Mouse (Mus musculus) spleen, adult 12 weeks (tissue): Measurements from ENCODE around the gene Gadd45a.

Experiments
- DNase-seq: peaks from one replicate; pipeline ENCODE4 v3.0.0; 2022; ENCODE audit warnings: low spot score

The Gadd45a gene

DNA sequence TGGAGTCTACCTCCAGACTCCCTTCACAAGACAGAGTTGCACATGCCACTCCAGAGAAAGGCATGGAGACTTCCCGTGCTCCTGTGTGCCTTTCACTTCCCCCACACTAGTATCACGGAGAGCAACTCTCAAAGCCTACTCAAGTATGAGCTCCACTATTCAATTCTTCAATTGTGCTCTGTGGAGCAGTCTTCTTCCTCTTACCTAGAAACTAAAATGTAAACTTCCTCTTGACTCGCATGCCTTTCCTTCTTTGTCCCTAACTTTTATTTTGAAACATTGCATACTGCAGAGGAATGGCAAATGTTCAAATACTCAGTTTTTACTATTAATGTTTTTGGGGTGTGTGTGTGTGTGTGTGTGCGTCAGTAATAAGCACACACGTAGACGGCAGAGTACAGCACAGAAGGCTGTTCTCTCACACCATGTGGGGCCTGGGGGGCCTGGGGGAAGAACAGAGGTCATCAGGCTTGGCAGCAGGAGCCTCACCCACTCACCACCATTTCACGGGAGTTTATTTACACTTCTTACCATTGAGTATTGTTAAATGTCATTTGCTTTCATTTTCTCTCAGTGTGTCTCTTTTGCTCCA, 20.6 kb downstream of the Gadd45a start:
- DNase-seq: no peak

DNA sequence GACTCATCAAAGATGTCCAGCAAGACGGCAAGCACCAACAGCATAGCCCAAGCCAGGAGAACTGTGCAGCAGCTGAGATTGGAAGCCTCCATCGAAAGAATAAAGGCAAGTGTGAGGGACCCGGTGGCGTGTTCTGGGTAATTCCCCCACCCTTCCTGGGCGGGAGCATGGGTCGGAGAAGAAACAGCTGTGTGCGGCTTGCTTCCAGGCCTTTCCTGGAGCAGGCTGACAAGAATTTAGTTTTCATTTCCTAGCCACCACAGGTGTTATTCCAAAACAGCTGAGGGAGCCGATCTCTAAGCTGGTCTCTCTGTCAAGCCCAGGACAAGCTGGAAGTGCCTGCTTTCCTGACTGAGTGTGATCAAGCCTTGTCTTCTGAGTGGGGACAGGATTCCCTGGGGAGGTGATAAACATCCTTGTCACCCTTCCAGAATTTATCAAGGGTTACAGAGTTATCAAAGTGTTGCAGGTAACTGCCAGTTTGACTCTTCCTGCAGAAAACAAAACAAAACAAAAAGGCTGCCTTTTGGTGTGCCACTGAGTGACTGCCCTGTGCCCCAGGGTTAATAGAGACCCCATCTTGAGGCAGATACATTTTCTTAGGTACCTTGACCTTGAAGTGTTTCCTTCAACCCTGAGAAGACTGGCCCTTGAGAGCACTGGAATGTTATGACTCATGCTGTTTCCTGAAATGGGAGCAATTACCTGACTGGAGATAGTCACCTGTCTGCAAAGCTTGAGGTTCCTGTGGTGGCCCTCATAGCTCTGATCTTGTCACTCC, 21.3 kb downstream of the Gadd45a start:
- no peak for DNase-seq

DNA sequence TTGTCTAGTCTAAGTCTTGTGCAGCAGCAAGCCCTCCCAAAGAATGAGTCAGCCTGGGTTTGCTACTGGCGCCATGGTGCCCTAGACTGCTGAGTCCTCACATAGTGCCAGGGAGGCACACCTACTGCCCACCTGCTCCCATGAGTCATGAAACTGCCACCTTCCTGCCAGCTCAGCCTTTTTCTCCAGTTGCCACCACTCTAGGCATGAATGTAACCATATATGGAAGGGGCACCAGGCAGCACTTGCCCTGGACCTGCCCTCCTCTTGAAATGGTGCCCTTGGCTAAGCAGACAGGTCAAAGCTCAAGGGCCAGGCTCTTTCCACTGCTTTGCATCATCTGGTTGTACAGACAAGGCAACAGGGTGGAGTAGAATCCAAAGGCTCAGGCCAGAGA, 22.6 kb downstream of the Gadd45a start:
- no peak for DNase-seq

DNA sequence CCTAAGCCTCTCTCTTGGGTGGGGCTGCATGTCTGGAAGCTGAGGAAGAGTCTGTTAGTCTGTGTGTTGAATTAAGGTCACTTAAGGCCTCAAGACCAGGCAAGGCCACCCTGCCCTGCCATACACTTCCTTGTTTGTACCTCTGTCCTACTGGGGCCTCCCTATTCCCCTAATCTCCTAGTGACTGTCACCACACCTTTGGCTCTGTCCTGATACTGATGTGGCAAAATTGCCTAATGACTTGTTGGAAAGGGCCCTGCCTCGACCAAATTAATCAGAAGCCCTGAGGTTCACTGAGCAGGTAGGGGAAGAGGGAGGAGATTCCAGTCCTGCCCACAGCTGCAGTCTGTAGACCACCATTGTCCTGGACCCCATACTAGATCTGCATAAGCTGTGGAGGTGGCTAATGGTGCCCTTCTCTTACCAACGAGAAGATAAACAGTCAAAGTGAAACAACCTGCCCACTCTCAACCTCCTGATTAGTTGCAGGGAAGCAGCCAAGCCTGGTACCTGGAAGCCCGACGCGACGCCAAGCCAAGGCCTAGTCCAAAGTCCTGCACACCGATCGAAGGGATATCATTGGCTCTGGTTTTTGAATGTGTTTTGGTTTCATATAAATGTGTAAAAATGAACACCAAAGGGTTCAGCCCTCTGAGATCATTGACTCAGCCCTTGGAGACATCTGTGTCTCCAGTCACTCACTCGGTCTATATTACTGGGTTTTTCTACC, 23.1 kb downstream of the Gadd45a start:
- DNase-seq: no peak

DNA sequence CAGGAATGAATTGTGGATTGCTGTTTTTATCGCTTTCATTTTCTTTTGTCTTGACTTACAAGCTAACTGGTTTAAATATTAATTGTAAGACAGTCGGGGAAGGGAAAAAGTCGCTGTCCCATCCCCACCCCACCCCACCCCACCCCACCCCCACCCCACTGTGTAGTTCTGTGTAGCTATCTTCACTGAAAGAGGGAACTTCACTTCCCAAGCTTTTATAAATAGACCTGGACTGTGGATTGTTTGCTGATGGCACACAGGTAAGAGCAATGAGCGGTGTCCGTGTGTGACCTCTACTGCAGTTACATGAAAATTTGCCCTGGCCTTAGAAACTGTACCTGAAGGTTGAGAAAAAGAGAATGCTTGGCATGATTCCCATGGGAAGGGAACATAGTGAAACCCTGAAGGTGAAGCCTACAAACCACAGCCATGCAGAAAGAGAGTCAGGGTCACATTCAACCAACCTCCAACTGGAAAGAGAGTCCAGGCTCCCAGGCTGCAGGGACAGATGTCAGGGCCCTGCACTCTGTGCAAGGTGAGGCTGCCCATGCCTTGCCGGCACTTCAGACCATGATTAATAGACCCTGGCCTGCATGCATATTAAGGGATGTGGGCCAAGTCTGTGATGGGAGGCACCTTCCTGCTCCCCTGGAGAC, 23.8 kb downstream of the Gadd45a start:
- DNase-seq: no peak

DNA sequence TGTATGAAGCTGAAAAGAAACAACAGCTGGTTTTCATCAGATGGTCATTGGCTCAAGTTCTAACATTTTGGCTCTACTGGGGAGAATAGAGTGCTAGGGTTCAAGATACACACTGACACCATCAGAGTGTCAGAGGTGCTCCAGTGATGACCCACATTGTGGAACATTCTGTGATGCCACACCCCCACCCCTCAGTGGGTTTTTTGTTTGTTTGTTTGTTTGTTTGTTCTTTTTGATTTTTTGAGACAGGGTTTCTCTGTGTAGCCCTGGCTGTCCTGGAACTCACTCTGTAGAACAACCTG, 26.1 kb downstream of the Gadd45a start:
- DNase-seq: no peak

DNA sequence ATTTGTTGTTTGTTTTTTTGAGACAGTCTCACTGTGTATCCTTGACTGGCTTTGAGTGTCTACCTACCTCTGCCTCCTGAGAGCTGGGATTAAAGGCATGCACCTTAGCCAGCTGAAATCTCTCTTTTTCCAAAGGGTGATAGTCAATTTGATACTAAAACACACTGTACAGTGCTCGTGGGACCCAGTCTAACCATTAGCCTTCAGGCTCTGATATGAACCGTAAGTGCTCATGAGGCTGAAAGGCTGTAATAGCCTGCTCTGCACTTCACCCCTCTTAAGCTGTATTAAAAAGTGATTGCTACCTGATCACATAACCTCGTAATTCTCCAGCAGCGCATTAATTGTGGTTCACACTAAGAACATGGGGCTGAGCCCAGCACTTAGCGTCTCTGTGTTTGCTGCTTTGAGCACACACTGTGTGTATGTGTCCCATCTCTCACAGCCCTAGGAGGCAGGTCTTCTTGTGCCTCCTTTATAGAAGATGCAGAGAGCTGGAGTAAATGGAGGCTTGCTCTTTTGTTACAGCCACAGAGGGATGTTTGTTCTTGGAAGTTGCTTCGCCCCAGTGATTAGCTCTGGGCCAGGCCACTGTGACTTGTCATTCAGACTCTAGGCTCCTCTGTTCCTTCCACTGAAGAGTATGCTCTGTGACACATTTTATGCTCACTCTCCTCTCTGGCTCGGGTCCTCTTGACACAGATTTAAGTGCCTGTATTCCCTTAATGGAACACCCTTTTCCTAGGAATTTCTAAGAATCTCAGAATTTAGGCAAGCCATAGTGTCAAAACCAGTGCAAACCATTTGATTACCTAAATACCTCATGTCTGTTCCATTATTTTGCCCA, 26.7 kb downstream of the Gadd45a start:
- no peak for DNase-seq

DNA sequence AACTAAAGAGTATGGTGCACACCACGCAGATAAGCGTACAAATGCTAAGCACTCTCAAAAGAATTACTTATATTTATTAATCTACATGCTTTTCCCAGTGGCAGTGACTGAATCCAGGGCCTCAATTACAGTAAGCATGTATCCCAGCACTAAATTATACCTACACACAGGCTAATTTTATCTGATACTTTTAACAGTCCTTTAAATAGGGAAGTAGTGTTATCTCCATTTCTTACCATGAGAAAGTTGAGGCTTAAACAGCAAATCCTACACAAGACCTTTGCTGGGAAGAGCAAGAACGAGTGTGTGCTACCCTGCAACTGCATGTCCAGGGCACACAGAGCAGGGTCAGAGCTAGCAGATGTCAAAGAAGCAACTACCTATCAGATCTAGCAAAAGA, 27.4 kb downstream of the Gadd45a start:
- DNase-seq: no peak

DNA sequence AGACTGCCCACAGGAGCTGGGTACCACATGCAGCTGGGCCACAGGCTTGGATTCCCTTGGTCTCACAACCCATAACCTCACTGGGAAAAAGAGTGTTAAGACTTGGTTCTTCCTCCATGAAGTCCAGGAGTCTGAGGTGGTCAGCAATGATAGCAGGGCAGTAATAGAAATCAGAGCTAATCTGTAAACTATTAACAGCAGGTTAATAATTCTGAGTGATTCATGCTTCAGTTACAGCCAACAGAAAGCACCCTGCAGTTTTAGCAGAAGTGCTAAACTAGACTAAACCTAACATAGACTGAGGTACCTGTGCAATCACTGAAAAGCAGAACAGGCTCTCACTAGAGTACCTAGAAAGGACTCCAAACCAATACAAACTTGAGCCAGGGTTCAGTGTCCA, 37.5 kb downstream of the Gadd45a start:
- DNase-seq: no peak

DNA sequence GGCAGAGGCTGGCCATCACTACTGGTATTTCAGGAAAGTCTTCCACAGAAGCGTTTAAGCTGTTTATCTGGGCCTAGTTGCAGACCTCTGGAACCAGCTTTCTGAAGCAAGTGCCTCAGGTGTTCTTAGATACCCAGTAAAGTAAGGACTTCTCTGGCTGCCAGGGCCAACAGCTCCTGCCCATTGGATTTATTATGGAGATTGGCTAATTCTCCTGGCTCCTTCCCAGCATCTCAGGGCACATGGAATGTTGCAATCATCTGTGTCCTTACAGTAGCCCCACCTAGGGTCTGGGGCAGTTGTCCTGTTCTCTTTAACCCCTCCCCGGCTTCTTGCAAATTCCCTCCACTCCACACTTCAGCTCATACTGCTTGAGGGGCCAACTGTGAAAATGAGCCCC, 38.6 kb downstream of the Gadd45a start:
- DNase-seq: no peak

DNA sequence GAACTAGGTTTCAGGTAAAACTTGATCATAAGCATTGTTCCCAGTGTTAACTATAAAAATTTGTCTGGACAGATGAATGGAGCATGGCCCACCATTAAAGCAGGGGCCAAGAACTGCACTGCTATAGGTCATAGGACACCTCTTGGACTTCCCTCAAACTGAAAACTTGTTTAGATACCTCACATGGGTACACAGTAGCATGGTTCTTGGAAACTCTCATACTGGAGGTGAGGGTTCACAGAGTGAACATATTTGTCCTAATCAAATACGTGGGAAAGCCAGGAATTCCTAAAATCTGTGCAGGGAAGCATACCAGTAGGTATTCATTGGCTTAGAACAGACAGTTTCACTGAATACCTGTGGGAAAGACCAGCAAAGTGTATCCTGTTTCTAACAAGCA, 41.0 kb downstream of the Gadd45a start:
- DNase-seq: no peak

DNA sequence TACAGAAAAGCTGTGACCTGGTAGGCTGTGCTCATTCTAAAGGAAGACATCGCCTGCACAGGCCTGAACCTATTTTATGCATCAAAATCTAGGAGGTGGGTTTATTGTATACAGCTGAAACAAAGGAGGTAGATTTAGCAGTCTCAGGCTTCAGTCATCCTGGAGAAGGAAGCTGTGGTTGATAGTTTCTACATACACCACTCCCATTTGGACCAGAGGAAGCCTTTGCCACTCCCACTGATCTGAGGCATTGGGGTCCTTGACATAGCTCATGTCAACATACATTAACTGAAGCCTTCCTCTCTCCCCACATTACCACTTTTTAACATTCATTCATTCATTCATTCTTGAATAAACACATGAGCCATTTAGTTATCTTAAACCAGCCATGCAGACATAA, 41.4 kb downstream of the Gadd45a start:
- DNase-seq: no peak

DNA sequence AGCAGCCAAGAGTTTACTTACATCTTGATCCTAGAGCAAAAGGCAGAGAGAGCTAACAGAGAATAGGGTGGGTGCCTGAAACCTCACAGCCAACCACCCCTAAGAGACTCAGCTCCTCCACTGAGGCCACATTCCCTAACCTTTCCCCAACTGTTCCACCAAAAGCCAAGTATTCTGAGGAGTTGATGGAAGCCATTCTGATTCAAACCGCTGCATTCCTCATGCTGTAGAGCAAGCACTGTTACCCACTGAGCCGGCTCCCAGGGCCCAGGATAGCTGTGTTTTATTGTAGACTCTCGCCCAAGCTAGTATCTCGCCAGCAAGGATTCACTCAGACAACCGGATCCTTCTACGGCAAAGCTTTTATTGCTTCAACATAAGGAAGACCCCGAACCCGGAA, 42.3 kb downstream of the Gadd45a start:
- DNase-seq: no peak

DNA sequence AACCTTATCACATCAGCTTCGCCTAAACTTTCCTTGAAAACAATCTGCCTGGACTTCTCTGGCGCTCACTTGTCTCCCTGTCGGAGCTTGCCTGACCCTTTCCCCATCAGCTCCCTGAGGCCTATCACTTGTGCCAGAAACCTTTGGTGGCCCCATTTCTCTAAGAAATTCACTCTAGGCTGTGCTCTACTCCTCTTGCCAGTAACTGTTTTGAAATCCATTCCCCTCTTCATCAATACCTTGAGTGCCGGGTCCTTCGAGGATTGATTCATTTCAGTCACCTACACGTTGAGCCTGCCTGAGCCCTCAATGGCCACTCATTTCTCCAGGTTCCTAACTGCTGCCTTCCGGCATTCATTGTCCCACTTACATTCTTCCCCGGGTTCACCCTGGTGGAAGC, 44.5 kb downstream of the Gadd45a start:
- no peak for DNase-seq

DNA sequence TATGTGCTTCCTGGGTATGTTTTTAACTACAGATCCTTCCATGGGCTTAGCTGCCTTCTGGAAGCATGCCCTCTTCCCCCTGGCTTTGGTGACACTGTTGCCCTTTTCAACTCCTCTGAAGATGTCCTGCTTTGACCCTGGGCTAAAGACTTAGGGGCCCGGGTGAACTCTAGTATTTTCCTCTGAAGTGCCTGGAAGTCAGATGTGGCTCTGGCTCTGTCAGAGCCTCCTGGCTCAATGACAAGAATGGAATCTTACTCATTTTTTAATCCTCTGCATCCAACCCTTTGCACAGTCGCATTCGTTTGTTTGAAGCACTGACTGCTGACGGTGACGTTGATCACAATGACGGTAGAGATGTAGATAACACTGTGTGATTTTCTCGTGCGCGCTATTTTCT, 45.0 kb downstream of the Gadd45a start:
- DNase-seq: no peak

DNA sequence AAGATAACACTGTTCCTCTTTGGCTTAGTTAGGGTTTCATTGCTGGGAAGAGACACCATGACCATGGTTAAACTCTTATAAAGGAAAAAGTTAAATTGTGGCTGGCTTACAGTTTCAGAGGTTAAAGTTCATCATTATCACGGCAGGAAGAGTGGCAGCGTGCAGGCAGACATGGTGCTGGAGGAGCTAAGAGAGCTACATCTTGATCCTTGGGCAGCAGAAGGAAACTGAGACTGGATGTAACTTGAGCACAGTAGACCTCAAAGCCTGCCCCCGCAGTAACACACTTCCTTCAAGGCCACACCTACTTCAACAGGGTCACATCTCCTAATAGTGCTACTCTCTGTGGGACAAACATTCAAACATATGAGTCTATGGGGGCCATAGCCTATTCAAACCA, 47.7 kb downstream of the Gadd45a start:
- no peak for DNase-seq

DNA sequence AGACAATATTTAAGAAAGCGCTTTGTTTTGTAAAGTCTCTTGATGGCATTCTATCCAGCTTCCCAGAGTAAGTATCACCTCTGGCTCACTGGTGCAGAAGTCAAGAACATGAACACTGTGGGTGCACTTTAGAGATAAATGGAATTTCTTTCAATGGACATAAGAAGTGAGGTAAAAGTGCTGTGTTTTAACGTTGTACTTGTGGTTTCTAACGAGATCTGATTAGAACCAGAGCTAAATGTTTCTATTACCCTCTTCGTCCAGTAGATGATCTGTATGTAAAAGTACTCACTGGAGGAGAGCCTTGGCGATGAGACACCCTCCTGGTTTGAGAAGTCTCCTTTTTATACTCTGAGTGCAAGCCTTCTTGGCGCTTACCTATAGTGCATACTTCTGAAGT, 48.2 kb downstream of the Gadd45a start:
- DNase-seq: no peak

DNA sequence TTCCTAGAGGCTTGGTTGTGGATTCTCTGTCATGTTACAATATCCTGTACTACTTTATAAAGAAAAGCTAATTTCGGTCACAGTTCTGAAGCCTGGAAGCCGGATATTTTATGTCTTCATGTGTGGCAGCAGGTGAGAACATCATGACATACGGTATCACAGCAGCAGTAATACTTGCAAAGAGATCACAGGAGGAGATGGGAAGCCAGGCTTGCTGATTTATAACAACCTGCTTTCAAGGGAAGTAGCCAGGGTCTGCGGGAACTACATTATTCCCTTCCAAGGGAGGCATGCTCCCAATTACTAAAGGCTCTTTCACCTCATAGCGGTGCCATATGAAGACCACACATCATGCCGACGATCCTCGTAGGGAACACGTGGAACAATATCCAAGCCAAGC, 48.9 kb downstream of the Gadd45a start:
- DNase-seq: no peak

DNA sequence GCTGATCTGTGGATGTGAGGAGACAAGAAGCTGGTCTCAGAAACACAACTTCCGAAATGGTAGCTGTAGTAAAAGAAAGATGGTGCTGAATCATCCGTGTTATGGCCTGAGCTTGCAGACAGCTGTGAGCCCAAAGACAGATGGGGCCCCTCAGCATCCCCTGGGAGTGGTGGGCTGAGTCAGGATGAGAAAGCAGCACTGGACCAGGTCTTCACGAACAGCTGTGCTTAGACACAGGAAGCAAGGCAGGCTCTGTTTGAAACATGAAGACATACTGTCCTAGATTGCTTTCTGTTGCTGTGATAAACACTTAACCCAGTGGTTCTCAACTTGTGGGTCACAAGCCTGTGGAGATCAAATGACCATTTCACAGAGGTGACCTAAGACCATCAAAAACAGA, 49.6 kb downstream of the Gadd45a start:
- DNase-seq: no peak

DNA sequence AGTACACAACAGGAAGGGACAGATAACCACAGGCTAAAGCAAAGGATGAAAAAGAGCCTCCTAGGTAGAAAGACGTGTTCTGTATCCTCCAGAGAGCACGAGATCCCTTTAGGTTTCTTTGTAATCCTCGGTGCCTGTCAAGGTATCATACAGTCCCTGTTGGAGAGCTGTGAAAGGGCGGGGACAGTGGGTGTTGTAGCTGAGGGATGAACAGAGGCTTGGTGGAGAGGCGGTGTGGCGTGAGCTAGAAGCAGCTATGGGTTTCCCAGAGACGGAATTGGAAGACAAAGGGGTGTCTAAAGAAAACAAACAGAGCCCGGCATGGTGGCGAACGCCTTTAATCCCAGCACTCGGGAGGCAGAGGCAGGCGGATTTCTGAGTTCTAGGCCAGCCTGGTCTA, 51.2 kb downstream of the Gadd45a start:
- no peak for DNase-seq

DNA sequence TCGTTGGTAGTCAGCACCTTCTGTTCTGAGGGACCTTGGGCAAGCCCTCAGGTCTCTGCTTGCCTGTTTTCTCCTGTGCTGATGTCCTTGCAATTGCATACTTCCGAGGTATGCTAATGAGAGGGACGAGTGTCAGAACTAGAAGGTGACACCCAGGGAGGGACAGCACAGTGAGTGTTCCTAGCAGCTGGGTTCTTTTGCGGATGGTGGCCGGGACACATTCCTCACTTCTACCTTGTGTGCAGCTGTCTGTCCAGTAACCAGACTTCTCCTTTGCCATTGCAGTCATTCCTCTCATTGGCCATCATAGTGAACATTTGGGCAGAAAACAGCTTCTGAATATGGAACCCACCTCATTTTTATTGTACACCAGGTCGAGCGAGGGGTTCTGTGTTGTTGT, 51.8 kb downstream of the Gadd45a start:
- DNase-seq: no peak
